Mouse (Mus musculus) c-Kit-positive CD71-negative TER-119-negative erythroid progenitor cells, embryonic 14.5 days (primary cell): ENCODE measurements around the gene Dync1i1.
A peak's percentile ranks its signal among the peaks of the same experiment; 100 is the strongest.

Experiments used
- DNase-seq: peaks from one replicate; pipeline ENCODE4 v3.0.0-alpha.2; 2013; ENCODE audit warnings: low read depth

Gene Dync1i1

GRCm38 (mm10) chr6:5855526-5855925 is 130.1 kb downstream of the Dync1i1 start:
- DNase-seq = no peak

- DNase-seq = peak; percentile 24
Observed at GRCm38 (mm10) chr6:5858371-5858770, 132.9 kb downstream of the Dync1i1 start.

GRCm38 (mm10) chr6:5858901-5859598 is 133.6 kb downstream of the Dync1i1 start:
- DNase-seq = no peak

GRCm38 (mm10) chr6:5859630-5860029 is 134.2 kb downstream of the Dync1i1 start:
- DNase-seq = no peak

DNA sequence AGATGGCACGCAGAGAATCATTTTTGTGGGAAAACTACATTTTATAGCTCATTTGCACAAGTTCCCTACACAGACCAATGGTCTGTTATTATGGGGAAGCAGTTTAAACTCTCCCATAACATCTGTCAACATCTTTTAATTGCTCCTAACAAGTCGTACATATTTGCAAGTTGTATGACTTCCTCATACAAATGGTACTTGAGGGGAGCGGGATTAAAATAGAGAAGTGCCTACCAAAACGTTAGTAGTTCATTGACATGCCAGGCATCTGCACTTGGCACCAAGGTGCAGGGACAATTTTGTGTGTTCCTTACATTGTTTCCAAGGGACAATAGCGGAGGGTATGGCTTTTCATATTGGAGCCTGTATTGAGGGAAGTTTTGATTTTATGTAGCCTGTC is 140.7 kb downstream of the Dync1i1 start:
- no peak for DNase-seq

- no peak for DNase-seq
Observed at GRCm38 (mm10) chr6:5867221-5867620, 141.8 kb downstream of the Dync1i1 start.

- no peak for DNase-seq
Observed at GRCm38 (mm10) chr6:5871060-5871459, 145.6 kb downstream of the Dync1i1 start.

- DNase-seq = no peak
Observed at GRCm38 (mm10) chr6:5871581-5872298, 146.3 kb downstream of the Dync1i1 start.

DNA sequence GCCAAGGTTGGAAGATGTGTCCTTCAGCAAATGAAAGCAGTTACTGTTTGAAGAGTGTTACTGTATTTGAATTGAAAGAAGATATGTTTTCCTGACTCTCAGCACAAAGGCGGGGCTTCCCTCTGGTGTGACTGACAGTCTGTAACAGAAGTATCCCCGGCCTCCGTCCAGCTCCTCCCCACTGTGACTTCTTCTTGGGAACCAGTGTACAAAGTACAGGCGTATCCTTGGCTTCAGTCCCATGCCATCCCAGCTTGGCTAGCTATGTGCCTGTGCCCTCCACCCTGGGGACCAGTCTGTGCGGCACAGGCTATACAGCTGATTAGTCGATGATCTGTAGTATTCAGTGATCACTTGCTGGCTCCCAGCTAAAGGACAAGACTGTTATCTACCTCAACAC is 163.9 kb downstream of the Dync1i1 start:
- no peak for DNase-seq

GRCm38 (mm10) chr6:5911295-5911694 is 185.9 kb downstream of the Dync1i1 start:
- no peak for DNase-seq

DNA sequence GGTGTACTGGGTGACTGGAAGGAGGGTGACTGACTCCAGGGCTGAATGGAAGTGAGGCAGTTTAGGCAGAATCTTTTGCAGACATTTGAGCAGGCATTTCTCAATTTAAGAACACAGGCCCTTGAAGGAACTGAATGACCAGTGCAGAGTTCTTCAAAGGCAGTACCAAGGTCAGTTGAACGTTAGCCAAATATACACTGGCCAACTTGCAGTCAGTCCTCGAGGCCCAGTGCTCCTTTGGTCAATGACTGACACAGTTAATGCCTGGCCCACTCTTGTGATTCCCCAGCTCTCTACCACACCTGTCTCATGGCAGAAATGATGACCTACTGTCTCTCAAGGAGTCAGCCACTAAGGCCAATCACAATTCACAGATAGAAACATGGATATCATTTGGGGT is 189.6 kb downstream of the Dync1i1 start:
- DNase-seq = no peak

DNA sequence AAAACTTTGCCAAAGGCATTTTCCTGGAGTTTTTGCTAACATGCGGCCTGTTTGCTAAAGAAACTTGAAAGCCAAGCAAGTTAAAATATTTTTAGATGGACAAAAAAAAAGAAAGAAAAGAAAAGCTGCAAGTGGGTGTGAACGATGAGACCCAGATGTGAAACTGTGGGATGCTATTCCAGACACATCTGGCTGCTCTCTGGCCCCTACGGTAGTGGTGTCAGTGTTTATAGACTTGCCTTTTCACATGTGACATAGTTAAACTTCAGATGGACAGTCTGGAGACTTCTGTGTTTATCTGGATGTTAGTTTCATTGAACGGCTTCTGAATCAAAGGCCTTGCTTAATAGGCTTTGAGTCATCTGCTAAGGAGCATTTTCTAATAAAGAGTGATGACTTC is 195.2 kb downstream of the Dync1i1 start:
- DNase-seq = no peak

DNA sequence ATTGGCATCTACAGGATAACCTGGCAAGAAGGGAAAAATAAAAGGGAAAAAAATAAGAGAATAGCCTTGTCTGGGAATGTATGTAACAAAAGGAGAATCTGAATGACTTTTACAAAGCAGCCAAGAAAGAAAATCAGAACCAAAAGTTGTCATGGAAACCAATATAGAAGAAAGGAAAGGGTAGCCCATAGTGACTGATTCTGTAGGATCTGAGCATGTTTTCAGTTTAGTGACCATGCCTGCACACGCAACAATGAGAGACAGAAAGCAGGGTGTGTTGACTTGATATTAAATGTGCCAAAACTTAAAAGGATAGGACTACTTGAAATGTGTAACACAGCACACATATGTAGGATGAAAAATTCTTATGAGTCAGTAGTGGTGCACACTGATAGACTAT is 197.2 kb downstream of the Dync1i1 start:
- no peak for DNase-seq

- DNase-seq = no peak
Observed at GRCm38 (mm10) chr6:5923148-5923547, 197.7 kb downstream of the Dync1i1 start.

GRCm38 (mm10) chr6:5930140-5930539 is 204.7 kb downstream of the Dync1i1 start:
- no peak for DNase-seq

DNA sequence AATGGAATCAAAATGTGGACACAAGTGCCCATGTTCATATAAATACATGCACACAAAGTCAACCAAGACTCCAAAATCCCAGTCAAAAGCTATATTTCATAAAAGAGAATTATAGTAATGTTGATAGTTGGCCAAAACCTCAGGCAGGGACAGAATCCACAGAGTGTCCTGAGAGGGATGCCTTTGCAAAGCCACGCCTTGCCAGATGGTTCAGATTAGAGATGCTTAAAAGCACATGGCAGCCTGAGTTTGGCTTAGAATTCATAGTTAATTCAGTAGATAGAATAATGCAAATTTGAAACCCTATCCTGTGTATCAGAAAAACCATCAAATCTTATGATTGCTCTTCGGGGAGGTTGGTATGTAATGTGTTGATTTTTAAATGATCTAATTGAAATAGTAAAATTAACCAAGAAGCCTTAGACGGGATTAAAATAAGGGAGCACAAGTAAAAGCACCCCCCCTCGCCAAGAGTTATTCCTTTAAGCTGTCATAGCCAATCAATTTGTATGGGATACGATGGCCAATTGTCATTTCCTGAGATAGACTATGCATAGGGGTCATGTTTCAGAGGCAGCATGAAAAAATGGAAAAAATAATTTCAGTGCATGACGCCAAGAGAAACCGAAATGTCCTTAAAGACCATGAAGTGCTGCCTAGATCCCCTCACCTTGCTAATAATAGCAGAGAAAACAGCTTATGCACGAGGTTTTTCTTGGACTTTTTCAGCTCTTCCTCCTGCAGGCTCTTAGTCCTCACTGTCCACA is 210.3 kb downstream of the Dync1i1 start:
- no peak for DNase-seq

- DNase-seq = no peak
Observed at GRCm38 (mm10) chr6:5949812-5950392, 224.5 kb downstream of the Dync1i1 start.

DNA sequence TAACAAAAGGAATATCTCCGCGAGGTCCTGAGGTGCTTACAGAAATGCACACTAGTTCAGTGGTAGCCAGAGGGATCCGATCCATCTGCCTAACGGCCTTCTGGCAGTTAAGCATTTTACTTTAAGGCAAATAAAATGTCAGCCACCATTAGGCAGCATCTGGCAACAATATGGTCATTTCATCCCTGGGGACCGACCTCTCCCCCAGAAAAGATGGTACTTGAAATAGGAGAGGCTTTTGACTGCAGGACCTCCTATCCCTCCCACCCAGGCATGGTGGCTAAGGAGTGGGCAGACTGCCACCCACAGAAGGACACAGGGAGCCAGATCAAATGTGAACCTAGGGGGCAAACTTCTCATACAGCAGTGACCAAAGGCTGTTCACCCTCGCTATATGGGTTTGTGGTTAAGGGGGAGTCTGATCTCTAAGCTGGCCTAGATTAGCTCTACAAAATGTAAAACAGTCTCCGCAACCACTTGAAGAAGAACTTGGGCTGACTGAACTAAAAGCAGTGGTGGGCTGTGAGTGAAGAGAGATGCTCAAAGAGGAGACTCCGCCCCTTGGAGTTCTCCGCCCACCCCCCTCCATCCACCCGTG is 231.0 kb downstream of the Dync1i1 start:
- DNase-seq = no peak

DNA sequence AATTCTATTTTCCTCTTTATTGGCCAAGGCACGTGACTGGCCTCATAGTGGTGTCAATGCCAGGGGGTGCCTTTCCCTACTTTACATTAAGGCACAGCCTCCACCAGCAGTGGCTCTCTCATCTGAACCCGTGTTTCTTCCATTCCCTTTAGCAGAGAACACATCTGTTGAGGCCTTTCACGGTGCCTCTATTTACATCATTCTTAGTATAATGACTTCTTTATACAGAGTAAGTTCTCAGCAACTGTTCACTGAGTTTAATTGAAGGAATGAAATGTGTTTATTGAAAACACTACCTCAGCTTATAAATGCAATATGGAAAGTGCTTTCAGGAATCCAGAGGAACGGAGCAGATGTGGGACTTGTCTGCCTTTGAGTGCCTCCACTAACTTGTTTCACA is 235.3 kb downstream of the Dync1i1 start:
- no peak for DNase-seq

DNA sequence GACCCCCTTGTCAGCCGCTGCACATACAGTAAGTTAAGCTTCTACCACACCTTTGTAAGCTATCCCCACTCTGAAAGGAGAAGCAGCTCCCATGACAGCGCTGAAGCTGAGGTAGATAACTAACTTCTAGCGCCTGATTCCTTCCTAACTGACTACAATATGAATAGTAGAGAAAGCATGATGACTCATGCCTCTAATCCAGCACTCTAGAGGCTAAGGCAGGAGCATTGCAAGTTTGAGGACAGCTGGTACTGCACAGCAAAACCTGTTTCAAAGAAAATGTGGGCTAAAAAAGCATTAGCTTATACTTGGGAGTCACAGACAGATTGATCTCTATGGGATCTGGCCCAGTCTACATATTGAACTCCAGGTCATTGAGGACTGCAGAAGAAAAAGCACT is 236.5 kb downstream of the Dync1i1 start:
- DNase-seq = no peak

DNA sequence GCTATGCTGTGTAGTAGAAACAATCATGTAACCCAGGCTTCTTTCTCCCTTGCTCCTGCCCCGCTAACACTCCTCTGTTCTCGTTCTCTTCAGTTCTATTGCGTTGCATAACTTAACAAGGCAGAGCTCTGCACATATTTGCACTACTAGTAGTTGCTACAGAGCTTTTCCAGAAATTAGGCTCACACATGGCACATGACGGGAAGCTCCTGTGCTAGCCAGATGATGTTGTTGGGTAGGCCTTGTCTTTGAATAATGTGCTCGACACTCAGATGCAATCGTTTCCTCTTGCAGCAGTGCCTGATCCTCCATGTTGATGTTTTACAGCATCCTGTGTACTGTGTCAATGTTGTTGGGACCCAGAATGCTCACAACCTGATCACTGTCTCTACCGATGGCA is 240.9 kb downstream of the Dync1i1 start:
- no peak for DNase-seq

DNA sequence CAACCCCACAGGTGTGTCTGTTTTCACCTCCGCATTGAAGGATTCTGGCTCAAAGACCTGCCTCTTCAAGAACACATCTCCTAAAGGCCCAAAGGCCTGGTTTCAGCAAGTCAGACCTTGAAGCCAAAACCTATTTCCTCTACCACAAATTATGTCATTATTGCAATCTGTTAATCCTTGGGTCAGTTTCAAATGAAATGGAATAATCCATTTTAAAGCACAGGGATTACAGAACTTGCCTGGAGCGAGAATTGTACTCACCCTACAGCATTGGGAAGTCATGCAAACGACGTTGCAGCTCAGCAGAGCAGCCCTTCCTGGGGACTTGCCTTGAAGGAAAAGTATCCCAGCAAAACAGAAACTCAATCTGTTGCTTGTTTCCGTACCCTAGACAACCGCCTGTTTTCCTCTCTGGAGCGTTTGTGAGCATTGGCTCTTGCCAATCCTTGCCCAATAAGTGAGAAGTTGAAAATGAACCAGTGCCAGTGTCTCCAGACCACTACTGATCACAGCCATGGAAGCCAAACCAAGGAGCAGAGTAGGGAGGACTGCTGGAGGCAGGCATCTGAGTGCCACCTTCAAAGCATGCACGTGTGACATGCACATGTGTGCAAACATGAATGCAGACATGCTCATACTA is 241.5 kb downstream of the Dync1i1 start:
- no peak for DNase-seq
